Mouse (Mus musculus) kidney, adult 10 weeks (tissue): ENCODE data around the gene Cmpk2. TPM values are rescaled to one million over a fixed set of nuclear protein-coding genes. Genes with fewer than 3 reads are reported as not detected.

Experiments used
- polyA plus RNA-seq: library from polyadenylated mRNA; stranded (reverse); fragments of 350-450 nt; fragmentation: Illumina TruSeq; extraction: RNeasy Lipid Tissue Mini Kit (QIAGEN cat#74804); gene quantifications from one replicate; pipeline ENCODE4 v1.2.3, GENCODE M21; 2014; ENCODE audit warnings: low read depth, low replicate concordance

Gene Cmpk2
- 30.7 TPM for polyA plus RNA-seq

GRCm38 (mm10) chr12:26469098-26470041, at the start of gene Cmpk2:
Cmpk2 (plus strand) TSS chr12:26469204.

DNA sequence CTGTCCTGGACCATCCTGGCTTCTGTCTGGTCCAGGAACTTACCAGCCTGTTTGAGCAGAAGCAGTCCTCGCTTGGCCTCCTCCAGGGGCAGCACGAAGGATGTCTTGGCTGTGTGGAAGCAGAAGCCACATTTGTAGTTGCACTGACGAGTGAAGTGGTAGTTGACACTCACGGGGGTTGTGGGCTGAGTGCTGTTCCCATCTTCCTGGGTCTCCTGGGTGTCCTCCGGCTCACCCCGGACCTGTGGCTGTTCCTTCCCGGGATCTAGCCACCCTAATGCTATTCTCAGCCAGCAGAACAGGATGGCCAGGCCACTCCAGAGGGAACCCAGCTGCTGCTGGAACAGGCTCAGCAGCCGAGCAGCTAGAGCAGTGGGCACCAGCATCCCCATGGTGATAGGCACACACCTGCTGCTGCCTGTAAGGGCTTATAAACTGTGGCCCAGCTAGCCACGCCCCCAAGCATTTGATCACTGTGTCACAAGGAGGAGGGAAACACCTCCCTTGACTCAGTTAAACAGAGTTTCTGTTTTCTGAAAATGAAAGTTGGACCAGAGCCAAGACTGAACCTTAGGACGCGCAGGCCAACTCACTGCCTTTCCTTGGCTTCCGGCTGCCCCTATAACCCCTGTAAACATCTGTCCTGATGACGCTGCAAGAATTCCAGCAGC, 12.8 kb upstream of the Cmpk2 start, which contains the start of gene Rsad2:
Gene Rsad2 (minus strand): TSS at position 425 of the 671 bp plus-strand sequence.

Other genes starting within 250 kb of the Cmpk2 start
- 23.7 TPM for gene Rnf144a, start 54.0 kb upstream of the Cmpk2 start, polyA plus RNA-seq
- gene Rsad2, start 12.8 kb upstream of the Cmpk2 start, polyA plus RNA-seq = 53.0 TPM